Mouse (Mus musculus) heart, postnatal 36 days (tissue): ENCODE measurements at regions not wholly inside any gene's neighbourhood (a gene's known extent, or its start where the extent isn't known, plus 50 kb on each side); places are given as distances from the start of the nearest gene placed in this dataset.
A peak's percentile ranks its signal among the peaks of the same experiment; 100 is the strongest.

Source experiments
- DNase-seq, 2 experiments: peaks; one replicate each; pipeline ENCODE4 v3.0.0; 2021 to 2022
- intact Hi-C: fragments of 180-260 bp; cut with DNase I; formaldehyde crosslinking; loops from one replicate; pipeline ENCODE4 v1.15.1; 2025

DNA sequence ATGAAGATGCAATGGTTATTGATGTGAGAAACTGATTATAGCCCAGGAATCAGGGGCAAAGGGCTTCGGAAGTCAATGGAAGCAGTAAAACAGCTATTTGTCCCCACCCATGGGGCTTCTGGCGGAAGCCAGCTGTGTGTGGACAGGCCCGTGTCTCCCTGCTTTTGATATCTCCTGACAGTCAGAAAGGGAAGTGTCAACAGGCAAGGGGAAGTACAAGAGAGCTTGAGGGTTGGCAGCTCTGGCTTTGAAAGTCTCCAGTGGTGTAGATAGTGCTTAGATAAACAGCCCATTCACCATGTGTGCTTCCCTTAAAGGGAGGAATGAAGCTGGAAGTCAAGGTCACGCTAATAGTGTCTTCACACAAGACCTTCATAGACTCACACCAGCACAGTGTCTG is 182.7 kb upstream of the Eci2 start:
- intact Hi-C loops: no loop called here
- peak; percentile 7 to 12 for DNase-seq

GRCm38 (mm10) chr13:35211834-35212233 is 184.9 kb upstream of the Eci2 start:
- intact Hi-C loops: no loop called here
- no peak for DNase-seq

DNA sequence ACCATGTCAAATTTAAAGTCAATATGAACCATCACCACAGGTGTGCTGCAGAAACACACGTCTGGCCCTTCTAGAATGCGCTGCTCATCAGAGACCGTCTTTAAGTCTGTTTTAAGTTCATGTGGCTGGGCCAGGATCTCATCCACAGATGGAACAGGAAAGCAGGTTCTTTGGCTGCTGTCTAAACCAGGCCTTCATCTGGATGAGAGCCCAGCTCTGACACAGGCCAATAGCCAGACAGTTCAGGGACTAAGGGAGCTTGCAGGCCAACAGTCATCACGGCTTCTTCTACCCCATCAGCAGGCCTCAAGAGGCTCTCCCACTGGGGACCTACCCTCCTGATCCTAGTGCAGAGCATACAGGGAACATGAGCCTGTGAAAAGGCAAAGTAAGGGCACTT is 185.4 kb upstream of the Eci2 start:
- peak; percentile 20 to 22 for DNase-seq
- intact Hi-C loops: no loop called here

- intact Hi-C loops: no loop called here
- DNase-seq: no peak
These were observed 187.3 kb upstream of the Eci2 start for GRCm38 (mm10) chr13:35214219-35214618.

DNA sequence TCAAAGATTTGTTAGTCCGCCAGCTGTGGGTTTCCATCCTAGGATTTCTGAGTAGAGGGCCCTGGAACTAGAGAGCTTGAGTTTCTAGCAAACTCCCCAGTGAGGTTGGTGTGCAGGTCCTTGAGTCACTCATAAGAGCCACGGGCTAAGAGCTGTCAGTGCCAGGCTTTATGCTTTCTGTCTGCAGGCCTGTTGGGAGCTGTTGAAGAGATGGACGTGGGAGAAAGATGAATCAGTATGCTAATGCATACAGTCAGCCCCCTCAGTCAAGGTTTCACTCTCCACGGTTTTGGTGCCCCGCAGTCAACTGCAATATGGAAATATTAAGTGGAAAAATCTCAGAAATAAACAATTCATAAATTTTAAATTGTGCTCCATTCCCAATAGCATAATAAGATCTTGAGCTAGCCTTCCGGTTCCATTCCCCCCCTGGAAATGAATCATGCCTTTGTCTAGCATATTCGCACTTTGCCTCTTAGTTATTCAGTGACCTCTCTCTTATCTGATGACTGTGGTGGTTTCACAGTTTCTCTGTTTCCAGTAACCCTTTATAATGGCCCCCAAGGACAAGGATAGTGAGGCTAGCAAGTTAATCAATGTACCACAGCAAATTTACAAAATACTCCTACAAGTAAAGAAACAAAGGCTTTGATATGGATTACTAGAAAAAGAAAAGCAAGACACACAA is 199.4 kb upstream of the Eci2 start:
- intact Hi-C loops: no loop called here
- DNase-seq: no peak

DNA sequence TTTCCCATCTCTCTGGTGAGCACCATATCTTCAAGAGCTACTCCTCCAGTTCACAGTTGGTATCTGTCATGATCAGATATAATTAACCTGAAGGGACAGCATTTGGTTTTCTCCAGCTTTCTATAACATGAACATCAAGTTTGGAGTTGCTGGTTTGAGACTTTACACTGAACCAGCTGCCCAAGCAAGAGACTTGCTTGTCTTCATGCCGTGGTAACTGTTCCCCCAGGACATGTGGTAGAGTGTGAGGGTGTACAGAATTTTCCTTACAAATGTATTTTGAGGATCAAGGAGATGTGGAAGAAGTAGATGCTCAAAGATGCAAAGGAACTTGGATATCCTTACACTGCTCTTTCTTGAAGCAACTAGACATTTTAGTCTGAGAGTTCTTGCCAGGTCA is 200.0 kb upstream of the Eci2 start:
- DNase-seq: no peak
- intact Hi-C loops: no loop called here

GRCm38 (mm10) chr13:35229601-35230000 is 202.7 kb upstream of the Eci2 start:
- DNase-seq: no peak
- intact Hi-C loops: no loop called here

DNA sequence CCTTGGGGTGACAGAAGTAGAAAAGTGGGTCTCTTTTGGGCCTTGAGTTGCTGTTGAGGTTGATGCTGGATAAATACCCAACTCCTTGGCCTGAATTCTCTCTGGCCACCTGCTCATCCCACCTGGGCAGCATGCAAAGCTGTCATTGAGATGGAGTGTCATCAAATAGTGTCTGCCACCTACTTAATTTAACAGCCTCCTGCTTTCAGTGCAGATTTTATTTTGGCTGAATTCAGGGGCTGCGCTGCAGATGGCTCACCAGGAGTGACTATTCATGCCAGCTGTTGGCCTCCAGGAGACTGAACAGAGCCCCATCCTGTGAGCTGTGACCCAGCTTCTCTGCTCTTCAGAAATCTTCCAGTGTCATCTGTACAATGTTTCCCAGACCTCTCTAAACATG is 206.7 kb upstream of the Eci2 start:
- intact Hi-C loops: no loop called here

GRCm38 (mm10) chr13:35241443-35241842 is 214.5 kb upstream of the Eci2 start:
- DNase-seq: no peak
- intact Hi-C loops: no loop called here

More for the DNA sequence above, 206.7 kb upstream of the Eci2 start:
- no peak for DNase-seq

DNA sequence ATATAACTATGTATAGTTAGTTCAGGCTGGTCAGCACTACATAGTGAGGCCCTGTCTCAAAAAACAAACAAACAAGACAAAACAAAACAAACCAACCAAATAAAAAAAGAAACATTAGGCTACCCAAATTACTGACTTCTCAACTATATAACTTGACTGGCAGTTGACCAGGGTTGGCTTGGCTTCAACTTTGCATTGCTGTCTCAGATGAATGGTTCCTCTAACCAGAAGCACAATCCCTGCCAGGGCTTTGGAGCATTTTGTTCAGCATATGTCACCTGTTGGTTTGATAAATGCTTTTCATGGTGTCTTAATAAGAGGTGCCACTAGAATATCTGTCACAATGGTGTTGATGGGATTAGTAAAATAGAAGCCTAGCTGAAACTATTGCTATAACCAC is 217.1 kb upstream of the Eci2 start:
- intact Hi-C loops: no loop called here
- DNase-seq: no peak

DNA sequence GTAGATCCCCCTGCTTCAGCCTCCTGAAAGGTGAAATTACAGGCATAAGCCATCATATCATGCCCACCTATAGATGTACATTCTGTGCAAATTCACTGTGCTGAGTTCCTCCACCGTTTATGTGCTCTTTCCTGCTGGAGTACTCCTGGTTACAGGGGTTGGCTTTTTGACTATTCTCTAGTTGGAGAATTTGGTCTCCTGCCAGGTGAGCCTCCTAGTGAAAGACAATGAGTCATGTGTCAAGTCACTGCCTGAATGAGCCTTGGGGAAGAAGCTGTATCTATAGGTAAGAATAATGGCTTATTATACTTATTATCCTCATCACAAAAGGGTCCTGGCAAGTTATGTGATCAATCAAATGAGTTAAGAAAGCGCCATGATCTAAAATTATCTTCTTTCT is 230.5 kb upstream of the Eci2 start:
- intact Hi-C loops: no loop called here
- no peak for DNase-seq

DNA sequence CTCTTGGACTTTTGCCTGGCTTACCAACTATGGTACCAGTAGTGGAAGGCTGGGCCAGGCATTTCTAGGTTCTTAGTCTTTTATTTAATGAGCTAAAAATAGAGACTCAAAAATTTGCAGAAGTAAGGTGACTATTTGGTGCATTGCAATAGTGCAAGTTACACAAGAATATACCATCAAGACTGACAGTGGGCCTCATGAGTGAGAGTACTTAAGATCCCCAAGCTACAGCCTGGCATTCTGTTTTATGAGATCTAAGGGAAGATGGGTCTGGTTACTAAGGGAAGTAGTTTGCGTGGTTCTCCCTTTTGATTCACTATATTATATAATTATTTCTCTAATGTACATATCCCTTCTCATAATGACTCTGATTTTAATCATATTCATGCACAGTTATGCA is 231.8 kb upstream of the Eci2 start:
- intact Hi-C loops: no loop called here
- no peak for DNase-seq

DNA sequence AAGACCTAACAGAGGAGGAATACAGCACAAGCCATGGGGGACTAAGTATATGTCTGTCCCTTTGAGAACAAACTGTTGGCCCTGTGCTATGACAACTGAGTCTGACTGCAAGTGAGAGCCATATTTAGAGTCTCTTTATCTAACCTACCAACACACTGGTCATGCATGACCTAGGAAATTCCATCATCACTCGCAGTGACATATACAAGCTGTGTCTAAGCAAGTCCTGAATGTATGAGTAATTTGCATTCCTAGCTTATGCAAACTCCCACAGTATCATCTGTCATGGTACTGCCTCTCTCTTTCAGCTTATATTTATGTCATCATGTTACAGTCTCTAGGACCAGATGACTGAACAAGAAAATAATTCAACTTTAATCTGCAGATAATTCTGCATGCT is 257.1 kb upstream of the Eci2 start:
- no peak for DNase-seq
- intact Hi-C loops: no loop called here

DNA sequence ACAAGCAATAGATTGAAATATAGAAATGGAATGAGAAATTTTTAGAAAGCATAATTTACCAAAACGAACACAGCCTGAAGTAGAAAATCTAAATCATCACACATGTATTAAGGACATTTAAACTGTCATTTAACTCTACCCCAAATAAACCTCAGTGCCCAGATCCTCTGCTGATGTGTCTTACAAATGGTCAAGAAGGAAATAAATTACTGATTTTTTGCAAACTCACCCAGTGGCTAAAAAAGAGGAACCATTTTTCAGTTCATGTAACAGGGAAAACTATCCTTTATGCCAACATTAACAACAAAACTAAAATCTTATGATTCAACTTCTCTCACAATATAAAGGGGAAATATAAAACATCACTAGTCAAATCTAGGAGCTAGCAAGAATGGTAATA is 275.2 kb upstream of the Eci2 start:
- intact Hi-C loops: no loop called here
- DNase-seq: no peak

- intact Hi-C loops: no loop called here
- DNase-seq: no peak
These were observed 289.9 kb upstream of the Eci2 start for GRCm38 (mm10) chr13:35316772-35317171.

DNA sequence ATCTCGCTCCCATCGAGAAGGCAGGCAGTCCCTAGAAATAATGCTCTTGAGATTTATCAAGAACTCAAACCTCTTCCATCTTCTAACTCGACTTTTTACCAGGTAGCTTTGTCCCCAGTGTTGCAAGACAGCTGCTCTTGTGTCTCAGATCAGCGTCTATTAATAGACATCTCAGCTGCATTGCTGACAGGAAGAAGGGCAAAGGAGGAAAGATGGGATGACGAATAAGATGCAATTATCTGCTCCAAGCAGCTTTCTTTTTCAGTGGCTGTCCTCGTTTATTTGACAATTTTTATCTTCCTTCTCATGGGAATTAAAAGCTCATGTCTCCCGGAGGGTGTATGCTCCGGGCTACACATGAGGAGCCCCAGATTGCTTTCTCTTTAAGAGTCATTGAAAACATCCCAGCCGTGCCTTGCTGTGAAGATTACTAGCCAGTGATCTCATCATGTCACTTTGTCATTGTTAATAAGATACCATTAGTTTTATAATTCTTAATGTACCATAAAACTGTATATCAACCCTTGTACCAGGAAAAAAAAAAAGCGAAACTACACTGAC is 299.9 kb upstream of the Eci2 start:
- no peak for DNase-seq
- intact Hi-C loops: no loop called here

DNA sequence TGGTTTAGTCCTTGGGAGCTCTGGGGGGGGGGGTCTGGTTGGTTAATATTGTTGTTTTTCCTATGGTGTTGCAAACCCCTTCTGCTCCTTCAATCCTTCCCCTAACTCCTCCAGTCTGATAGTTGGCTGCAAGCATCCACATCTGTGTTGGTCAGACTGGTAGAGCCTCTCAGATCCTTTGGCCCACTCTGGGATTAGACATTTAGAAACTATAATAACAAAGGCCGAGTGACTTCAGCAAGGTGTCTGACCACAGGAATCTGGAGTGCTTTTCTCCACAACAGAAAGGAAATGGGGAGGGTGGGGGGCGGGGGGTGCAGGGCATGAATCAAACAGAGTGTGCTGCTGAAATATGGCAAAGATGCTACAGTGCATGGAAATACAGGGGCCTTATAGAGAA is 301.4 kb upstream of the Eci2 start:
- no peak for DNase-seq
- intact Hi-C loops: no loop called here

GRCm38 (mm10) chr13:35330926-35331325 is 304.0 kb upstream of the Eci2 start:
- no peak for DNase-seq
- intact Hi-C loops: no loop called here

- no peak for DNase-seq
- intact Hi-C loops: no loop called here
These were observed 314.0 kb upstream of the Cdyl start for GRCm38 (mm10) chr13:35345507-35346129.

DNA sequence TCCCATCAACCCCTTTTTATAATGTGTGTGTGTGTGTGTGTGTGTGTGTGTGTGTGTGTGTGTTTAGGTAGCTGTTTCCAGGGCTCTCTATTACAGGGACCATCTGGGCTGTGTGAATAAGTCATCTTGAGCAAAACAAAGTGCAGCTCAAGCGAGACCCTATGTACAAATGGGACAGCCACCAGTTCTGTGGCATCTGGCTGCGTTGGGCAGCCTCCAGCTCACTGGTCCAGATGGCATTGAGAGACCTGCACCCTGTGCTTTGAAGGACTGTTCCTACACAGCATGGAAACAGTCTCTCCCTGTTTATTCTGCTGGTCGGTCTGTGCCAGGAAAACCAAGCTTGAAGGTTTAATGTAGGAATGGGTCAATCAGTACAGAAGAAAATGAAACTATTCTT is 311.4 kb upstream of the Cdyl start:
- intact Hi-C loops: no loop called here

DNA sequence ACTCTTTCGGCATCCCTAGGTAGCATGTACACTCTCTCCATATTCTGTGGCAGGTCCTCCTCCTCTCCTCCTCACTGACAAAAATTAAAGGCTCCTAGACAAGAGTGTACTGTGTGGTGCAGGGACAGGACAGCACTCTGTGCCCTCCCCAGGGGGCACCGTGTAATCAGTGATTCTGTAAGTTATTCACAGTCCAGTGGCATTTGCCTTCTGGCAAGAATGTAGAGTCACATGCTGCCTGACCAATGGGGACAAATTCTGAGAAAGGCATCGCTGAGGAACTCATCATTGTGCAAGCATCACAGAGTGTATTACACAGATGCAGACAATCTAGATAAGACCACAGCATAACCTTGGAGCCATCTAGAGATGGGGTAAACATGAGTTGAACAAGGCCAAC is 300.3 kb upstream of the Cdyl start:
- no peak for DNase-seq
- intact Hi-C loops: no loop called here

More for the DNA sequence above, 311.4 kb upstream of the Cdyl start:
- DNase-seq: no peak

- intact Hi-C loops: no loop called here
- DNase-seq: no peak
These were observed 282.1 kb upstream of the Cdyl start for GRCm38 (mm10) chr13:35377487-35377886.
